Mouse (Mus musculus) lung, postnatal 25 days (tissue): ENCODE results near the gene Ripor2.

Experiments used
- DNase-seq: peaks from one replicate; pipeline ENCODE4 v3.0.0; 2022; ENCODE audit warnings: low spot score

Ripor2 gene

GRCm38 (mm10) chr13:24581833-24582232, at the start of gene Ripor2:
Gene Ripor2, plus strand, starts transcription at chr13:24582189.
- DNase-seq, result no peak

- no peak for DNase-seq
These were observed 45.3 kb upstream of the Ripor2 start for GRCm38 (mm10) chr13:24536531-24537167.

- DNase-seq, result no peak
These were observed 44.0 kb upstream of the Ripor2 start for GRCm38 (mm10) chr13:24538012-24538411.

- DNase-seq, result no peak
These were observed 43.0 kb upstream of the Ripor2 start for GRCm38 (mm10) chr13:24538941-24539340.

- no peak for DNase-seq
These were observed 36.3 kb upstream of the Ripor2 start for GRCm38 (mm10) chr13:24545677-24546076.

GRCm38 (mm10) chr13:24546801-24547459, 35.1 kb upstream of the Ripor2 start:
- no peak for DNase-seq

- no peak for DNase-seq
These were observed 33.1 kb upstream of the Ripor2 start for GRCm38 (mm10) chr13:24548911-24549310.

GRCm38 (mm10) chr13:24551100-24551931, 30.7 kb upstream of the Ripor2 start:
- DNase-seq, result no peak

GRCm38 (mm10) chr13:24552039-24552438, 29.9 kb upstream of the Ripor2 start:
- DNase-seq, result no peak

GRCm38 (mm10) chr13:24561391-24561790, 20.6 kb upstream of the Ripor2 start:
- no peak for DNase-seq

GRCm38 (mm10) chr13:24564706-24565105, 17.3 kb upstream of the Ripor2 start:
- DNase-seq, result no peak

GRCm38 (mm10) chr13:24565230-24565949, 16.6 kb upstream of the Ripor2 start:
- peak; percentile 38 for DNase-seq

- peak; percentile 77 for DNase-seq
These were observed 16.1 kb upstream of the Ripor2 start for GRCm38 (mm10) chr13:24565950-24566320.

- DNase-seq, result peak; percentile 44
These were observed 14.7 kb upstream of the Ripor2 start for GRCm38 (mm10) chr13:24567176-24567811.

GRCm38 (mm10) chr13:24569066-24569465, 12.9 kb upstream of the Ripor2 start:
- DNase-seq, result no peak

GRCm38 (mm10) chr13:24570716-24571115, 11.3 kb upstream of the Ripor2 start:
- DNase-seq, result no peak

- DNase-seq, result no peak
These were observed 10.1 kb upstream of the Ripor2 start for GRCm38 (mm10) chr13:24571906-24572305.

- DNase-seq, result no peak
These were observed 6.9 kb upstream of the Ripor2 start for GRCm38 (mm10) chr13:24575126-24575525.

GRCm38 (mm10) chr13:24576338-24577119, 5.5 kb upstream of the Ripor2 start:
- DNase-seq, result no peak

GRCm38 (mm10) chr13:24578317-24578716, 3.7 kb upstream of the Ripor2 start:
- no peak for DNase-seq

- DNase-seq, result no peak
These were observed 1.2 kb upstream of the Ripor2 start for GRCm38 (mm10) chr13:24580759-24581158.
